8 mouse cellular contexts compared by ENCODE assay signal in the genomic region with DNA sequence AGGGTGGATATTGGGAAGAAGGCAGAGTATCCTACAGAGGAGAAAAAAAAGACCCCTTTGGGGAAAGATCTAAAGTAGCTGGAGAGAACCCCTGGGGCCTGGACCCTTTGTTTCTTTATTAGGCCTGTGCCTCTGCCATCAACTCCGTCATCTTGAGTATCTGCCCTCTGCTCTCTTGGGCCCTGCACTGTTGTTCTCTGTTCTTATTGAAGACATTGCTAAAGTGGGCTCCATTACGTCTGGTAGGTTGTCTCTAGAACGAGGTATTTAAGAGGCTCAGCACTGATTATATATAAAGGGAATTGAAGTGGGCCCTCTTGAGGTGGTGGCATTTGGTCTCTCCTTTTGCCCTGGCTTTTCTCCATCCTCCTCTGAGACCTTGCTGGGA. TPM values are rescaled to one million over a fixed set of nuclear protein-coding genes. Genes with fewer than 3 reads are reported as not detected.
DNase-seq lines count a peak whose midpoint lies in the region; ATAC-seq and TF ChIP-seq lines count a peak whose summit lies in the region.

No protein-coding gene starts in this region.

- no peaks in the 10 kb centered on the region for H3K36me3 ChIP-seq in hindbrain, postnatal 0 days (ENCODE audit: insufficient read depth, low read length)
- H3K36me3 ChIP-seq in liver, embryonic 14.5 days (replicated peaks; ENCODE audit: control insufficient read depth, insufficient read depth, low read depth), result no peaks in the 10 kb centered on the region; the same call in 1 of the 2 replicates

- ATAC-seq in erythroid progenitor cell, adult 5-6 weeks (replicated peaks; ENCODE audit: low FRiP score, poor library complexity, severe bottlenecking), result peak; percentile 35
- ATAC-seq in hindbrain, postnatal 0 days, result no peak; the same call in 1 of the 2 replicates
- ATAC-seq in liver, embryonic 14.5 days (ENCODE audit: insufficient read depth), result peak; percentile 42

- H3K27me3 ChIP-seq in hindbrain, postnatal 0 days (ENCODE audit: insufficient read depth, low read length), result no peaks in the 10 kb centered on the region
- no peaks in the 10 kb centered on the region for H3K27me3 ChIP-seq in liver, embryonic 14.5 days (ENCODE audit: control insufficient read depth, insufficient read depth, low read length)

- intact Hi-C loops in heart, postnatal 25 days (cut with DNase I), result loop anchor here (1.0 to 10.0 kb wide), 2 partner anchors 116 to 1123 kb away; partner anchors contain the start of gene Gid8
- intact Hi-C loops in gastrocnemius, postnatal 36 days (cut with DNase I), result no loop called here

- peak overlapping the region; percentile 76 for H3K4me2 ChIP-seq in hindbrain, postnatal 0 days (ENCODE audit: low read depth, low read length)
- H3K4me2 ChIP-seq in liver, embryonic 14.5 days (ENCODE audit: low read depth), result peak overlapping the region; percentile 82

- H3K9me3 ChIP-seq in hindbrain, postnatal 0 days (ENCODE audit: low read length), result no peaks in the 10 kb centered on the region
- H3K9me3 ChIP-seq in liver, embryonic 14.5 days (ENCODE audit: control insufficient read depth, low read length), result no peaks in the 10 kb centered on the region

- peak overlapping the region; percentile 68 for H3K9ac ChIP-seq in hindbrain, postnatal 0 days (replicated peaks; ENCODE audit: low read length)
- H3K9ac ChIP-seq in liver, embryonic 14.5 days (replicated peaks), result peak overlapping the region; percentile 92

- H3K27ac ChIP-seq in hindbrain, postnatal 0 days, result peak overlapping the region; percentile 89
- peak overlapping the region; percentile 61 for H3K27ac ChIP-seq in liver, embryonic 14.5 days

- TF ChIP-seq EP300 in liver, embryonic 14.5 days (IDR thresholded peaks at IDR 0.05; ENCODE audit: low read depth), result no peak

- no peak for TF ChIP-seq CTCF in hindbrain, postnatal 0 days (IDR thresholded peaks at IDR 0.05; ENCODE audit: low read depth)
- no peak for TF ChIP-seq CTCF in liver, embryonic 14.5 days (IDR thresholded peaks at IDR 0.05; ENCODE audit: low read depth)

- H3K4me3 ChIP-seq in hindbrain, postnatal 0 days (ENCODE audit: low read length), result peak overlapping the region; percentile 70
- peak overlapping the region; percentile 70 to 81 for H3K4me3 ChIP-seq in liver, embryonic 14.5 days (ENCODE audit: insufficient read depth in 1 of 2, low read depth in 2 of 2, low read length in 2 of 2)

- DNase-seq in heart, adult 18-20 months, result peak; percentile 4 to 53
- no peak for DNase-seq in heart, postnatal 25 days (ENCODE audit: low spot score)
- DNase-seq in NIH3T3 (ENCODE audit: low read depth), result peak; percentile 28
- peak; percentile 33 for DNase-seq in hindbrain, postnatal 0 days (ENCODE audit: low spot score)
- DNase-seq in liver, embryonic 14.5 days (ENCODE audit: low read depth in 3 of 3, low spot score in 3 of 3), result no peak
- peak; percentile 39 for DNase-seq in retina, embryonic 14.5 days (ENCODE audit: low spot score)
- DNase-seq in gastrocnemius, postnatal 36 days, result no peak

- WGBS in hindbrain, postnatal 0 days, result under 1% methylated on average over 3 of the region's 3 CpGs
- 10% methylated on average over 3 of the region's 3 CpGs for WGBS in liver, embryonic 14.5 days (ENCODE audit: insufficient replicate concordance)

- peaks cover 11% of the 10 kb centered on the region; the same call in 1 of the 2 replicates for H3K4me1 ChIP-seq in hindbrain, postnatal 0 days (ENCODE audit: insufficient read depth, low read length)
- peaks cover 5 to 12% of the 10 kb centered on the region in 2 experiments; a peak in 3 of 4 replicates for H3K4me1 ChIP-seq in liver, embryonic 14.5 days (replicated peaks; ENCODE audit: control insufficient read depth in 2 of 2, insufficient read depth in 2 of 2, low read length in 1 of 2)

RNA-seq across cellular contexts. Expression of gene Pcmtd2, which starts 0.6 kb away (rescaled TPM):
- total RNA-seq in heart, adult 18-20 months (2021), result 10 to 100 TPM; 46.0 to 61.4 TPM
- total RNA-seq in heart, postnatal 25 days (2021), result 10 to 100 TPM; 47.1 to 58.6 TPM
- total RNA-seq in erythroid progenitor cell, adult 5-6 weeks (2015; ENCODE audit: low replicate concordance), result 38.6 and 54.1 TPM in 2 replicates
- 39.4 and 44.5 TPM in 2 replicates for total RNA-seq in erythroid progenitor cell, adult 5-6 weeks (2017; ENCODE audit: low replicate concordance)
- total RNA-seq in hindbrain, postnatal 0 days (2014; rRNA removed), result 18.6 and 36.3 TPM in 2 replicates
- polyA plus RNA-seq in hindbrain, postnatal 0 days (2015; fragmentation: Nextera tagmentation; extraction: Ambion mirVana), result 24.7 and 25.8 TPM in 2 replicates
- 6.3 and 9.1 TPM in 2 replicates for polyA plus RNA-seq in liver, embryonic 14.5 days (2012; rRNA removed)
- polyA plus RNA-seq in liver, embryonic 14.5 days (2014; fragmentation: Nextera tagmentation; extraction: Ambion mirVana), result 12.5 and 15.4 TPM in 2 replicates
- total RNA-seq in gastrocnemius, postnatal 36 days (2021), result 10 to 100 TPM; 36.0 to 39.6 TPM

RNA-seq across cellular contexts. Expression of gene Polr3k, which starts 25.9 kb away (rescaled TPM):
- total RNA-seq in heart, adult 18-20 months (2021), result 10 to 100 TPM in 1 of 2 experiments, 1 to 10 TPM in 1; 8.3 to 11.0 TPM
- total RNA-seq in heart, postnatal 25 days (2021), result 10 to 100 TPM; 11.3 to 11.9 TPM
- 13.7 and 18.4 TPM in 2 replicates for total RNA-seq in erythroid progenitor cell, adult 5-6 weeks (2015; ENCODE audit: low replicate concordance)
- total RNA-seq in erythroid progenitor cell, adult 5-6 weeks (2017; ENCODE audit: low replicate concordance), result 9.5 and 15.1 TPM in 2 replicates
- 36.5 and 37.1 TPM in 2 replicates for total RNA-seq in hindbrain, postnatal 0 days (2014; rRNA removed)
- polyA plus RNA-seq in hindbrain, postnatal 0 days (2015; fragmentation: Nextera tagmentation; extraction: Ambion mirVana), result 67.5 and 68.3 TPM in 2 replicates
- polyA plus RNA-seq in liver, embryonic 14.5 days (2012; rRNA removed), result 7.7 and 12.7 TPM in 2 replicates
- polyA plus RNA-seq in liver, embryonic 14.5 days (2014; fragmentation: Nextera tagmentation; extraction: Ambion mirVana), result 31.0 and 31.5 TPM in 2 replicates
- 1 to 10 TPM; 8.8 TPM for total RNA-seq in gastrocnemius, postnatal 36 days (2021)

Comparison
In these comparisons a context has a peak if more than half of its experiments do, and no peak if none do; other contexts are left out.
1. DNase-seq: peak in heart, adult 18-20 months (2 of 2), NIH3T3 (single experiment), hindbrain, postnatal 0 days (single experiment) and retina, embryonic 14.5 days (single experiment); none in heart, postnatal 25 days (single experiment), liver, embryonic 14.5 days (0 of 3) and gastrocnemius, postnatal 36 days (0 of 2).